8 mouse cellular contexts compared by ENCODE assay signal in genomic region chr11:101562391-101562790, GRCm38 (mm10). TPM values are rescaled to one million over a fixed set of nuclear protein-coding genes. Genes with fewer than 3 reads are reported as not detected.
A peak's percentile ranks its signal among the peaks of the same experiment; 100 is the strongest.
DNase-seq lines count a peak whose midpoint lies in the region; ATAC-seq lines count a peak whose summit lies in the region.

No protein-coding gene starts in this region.

- H3K36me3 ChIP-seq in hindbrain, embryonic 11.5 days (ENCODE audit: control insufficient read depth, insufficient read depth, low read length) = peaks cover 15% of the 10 kb centered on the region
- peaks cover 39% of the 10 kb centered on the region for H3K36me3 ChIP-seq in hindbrain, embryonic 16.5 days (ENCODE audit: control insufficient read depth, insufficient read depth, low read length)

- no peaks in the 10 kb centered on the region for H3K27me3 ChIP-seq in hindbrain, embryonic 11.5 days (ENCODE audit: control insufficient read depth, insufficient read depth, low read length)
- no peaks in the 10 kb centered on the region for H3K27me3 ChIP-seq in hindbrain, embryonic 16.5 days (replicated peaks; ENCODE audit: control insufficient read depth, insufficient read depth, low read length)

- no peak overlapping the region for H3K9ac ChIP-seq in hindbrain, embryonic 11.5 days (ENCODE audit: low read depth, low read length)
- H3K9ac ChIP-seq in hindbrain, embryonic 16.5 days (ENCODE audit: low read depth, low read length) = no peak overlapping the region

- no peaks in the 10 kb centered on the region for H3K4me1 ChIP-seq in hindbrain, embryonic 11.5 days (replicated peaks; ENCODE audit: control insufficient read depth, insufficient read depth, low read length)
- no peaks in the 10 kb centered on the region for H3K4me1 ChIP-seq in hindbrain, embryonic 16.5 days (ENCODE audit: control insufficient read depth, insufficient read depth, low read depth, low read length)

- H3K27ac ChIP-seq in hindbrain, embryonic 11.5 days (ENCODE audit: low read depth, low read length) = no peak overlapping the region
- H3K27ac ChIP-seq in hindbrain, embryonic 16.5 days (ENCODE audit: low read depth, low read length) = no peak overlapping the region

- ATAC-seq in hindbrain, embryonic 11.5 days (ENCODE audit: low FRiP score) = no peak
- ATAC-seq in hindbrain, embryonic 16.5 days = no peak
- ATAC-seq in CD4-positive, CD25-positive, alpha-beta regulatory T cell, adult 4 months = peak; percentile 85
- peak; percentile 80 for ATAC-seq in erythroid progenitor cell, adult 5-6 weeks (replicated peaks; ENCODE audit: low FRiP score, poor library complexity, severe bottlenecking)

- WGBS in hindbrain, embryonic 11.5 days = 43% methylated on average over 5 of the region's 5 CpGs
- whole genome bisulfite sequencing in hindbrain, embryonic 16.5 days = 40% methylated on average over 5 of the region's 5 CpGs

- DNase-seq in hindbrain, embryonic 11.5 days (ENCODE audit: low spot score) = peak; percentile 75
- DNase-seq in adrenal gland, postnatal 10 days = peak; percentile 48
- DNase-seq in left cerebral cortex, postnatal 14 days (ENCODE audit: low spot score in 2 of 2) = peak; percentile 48 to 68
- DNase-seq in natural killer cell, adult 2 months (ENCODE audit: low spot score in 2 of 2) = peak; percentile 63 to 73
- DNase-seq in thymus, postnatal 4 days = peak; percentile 69

- no peaks in the 10 kb centered on the region for H3K9me3 ChIP-seq in hindbrain, embryonic 11.5 days (ENCODE audit: control insufficient read depth, low read length)
- H3K9me3 ChIP-seq in hindbrain, embryonic 16.5 days (ENCODE audit: control insufficient read depth, low read length) = no peaks in the 10 kb centered on the region

- intact Hi-C loops in left cerebral cortex, postnatal 14 days (cut with DNase I) = no loop called here

- no peak overlapping the region for H3K4me2 ChIP-seq in hindbrain, embryonic 11.5 days (replicated peaks; ENCODE audit: low read depth, low read length)
- H3K4me2 ChIP-seq in hindbrain, embryonic 16.5 days (ENCODE audit: low read length) = no peak overlapping the region

- H3K4me3 ChIP-seq in hindbrain, embryonic 11.5 days (ENCODE audit: low read depth, low read length) = no peak overlapping the region
- H3K4me3 ChIP-seq in hindbrain, embryonic 16.5 days (ENCODE audit: low read length) = no peak overlapping the region

RNA-seq across cellular contexts. Expression of gene Nbr1, which starts 10.4 kb away (rescaled TPM):
- 83.0 and 93.1 TPM in 2 replicates for polyA plus RNA-seq in hindbrain, embryonic 11.5 days (2014; fragmentation: Nextera tagmentation; extraction: Ambion mirVana)
- 80.5 and 93.2 TPM in 2 replicates for polyA plus RNA-seq in hindbrain, embryonic 16.5 days (2015; fragmentation: Nextera tagmentation; extraction: Ambion mirVana)
- polyA plus RNA-seq in CD4-positive, CD25-positive, alpha-beta regulatory T cell, adult 4 months (2017; shearing (Covaris generic)) = 10 to 100 TPM; 70.0 to 88.4 TPM
- 100 to 1,000 TPM; 134 to 137 TPM for total RNA-seq in adrenal gland, postnatal 10 days (2021)
- 108 and 112 TPM in 2 replicates for total RNA-seq in erythroid progenitor cell, adult 5-6 weeks (2015; ENCODE audit: low replicate concordance)
- total RNA-seq in erythroid progenitor cell, adult 5-6 weeks (2017; ENCODE audit: low replicate concordance) = 82.8 and 107 TPM in 2 replicates
- total RNA-seq in left cerebral cortex, postnatal 14 days (2021) = 100 to 1,000 TPM; 115 to 116 TPM

RNA-seq across cellular contexts. Expression of gene Brca1, which starts 10.6 kb away (rescaled TPM):
- polyA plus RNA-seq in hindbrain, embryonic 11.5 days (2014; fragmentation: Nextera tagmentation; extraction: Ambion mirVana) = 19.7 and 20.2 TPM in 2 replicates
- 2.0 and 3.0 TPM in 2 replicates for polyA plus RNA-seq in hindbrain, embryonic 16.5 days (2015; fragmentation: Nextera tagmentation; extraction: Ambion mirVana)
- polyA plus RNA-seq in CD4-positive, CD25-positive, alpha-beta regulatory T cell, adult 4 months (2017; shearing (Covaris generic)) = 1 to 10 TPM; 3.5 to 4.1 TPM
- 1 to 10 TPM; 8.1 to 8.3 TPM for total RNA-seq in adrenal gland, postnatal 10 days (2021)
- total RNA-seq in erythroid progenitor cell, adult 5-6 weeks (2015; ENCODE audit: low replicate concordance) = 85.1 and 137 TPM in 2 replicates
- 153 and 177 TPM in 2 replicates for total RNA-seq in erythroid progenitor cell, adult 5-6 weeks (2017; ENCODE audit: low replicate concordance)
- total RNA-seq in left cerebral cortex, postnatal 14 days (2021) = 1 to 10 TPM; 1.4 to 2.0 TPM

RNA-seq across cellular contexts. Expression of gene Tmem106a, which starts 19.7 kb away (rescaled TPM):
- 3.4 and 3.5 TPM in 2 replicates for polyA plus RNA-seq in hindbrain, embryonic 11.5 days (2014; fragmentation: Nextera tagmentation; extraction: Ambion mirVana)
- 4.4 and 4.9 TPM in 2 replicates for polyA plus RNA-seq in hindbrain, embryonic 16.5 days (2015; fragmentation: Nextera tagmentation; extraction: Ambion mirVana)
- 10 to 100 TPM; 10.8 to 15.2 TPM for polyA plus RNA-seq in CD4-positive, CD25-positive, alpha-beta regulatory T cell, adult 4 months (2017; shearing (Covaris generic))
- 10 to 100 TPM; 11.2 to 12.0 TPM for total RNA-seq in adrenal gland, postnatal 10 days (2021)
- 13.7 and 22.2 TPM in 2 replicates for total RNA-seq in erythroid progenitor cell, adult 5-6 weeks (2015; ENCODE audit: low replicate concordance)
- 2.6 and 3.0 TPM in 2 replicates for total RNA-seq in erythroid progenitor cell, adult 5-6 weeks (2017; ENCODE audit: low replicate concordance)
- 1 to 10 TPM; 1.3 to 2.0 TPM for total RNA-seq in left cerebral cortex, postnatal 14 days (2021)

RNA-seq across cellular contexts. Expression of gene Gm11634, which starts 36.7 kb away (rescaled TPM):
- polyA plus RNA-seq in hindbrain, embryonic 11.5 days (2014; fragmentation: Nextera tagmentation; extraction: Ambion mirVana) = not detected in 2 replicates
- polyA plus RNA-seq in hindbrain, embryonic 16.5 days (2015; fragmentation: Nextera tagmentation; extraction: Ambion mirVana) = not detected in 2 replicates
- not detected for polyA plus RNA-seq in CD4-positive, CD25-positive, alpha-beta regulatory T cell, adult 4 months (2017; shearing (Covaris generic))
- not detected for total RNA-seq in adrenal gland, postnatal 10 days (2021)
- not detected in 2 replicates for total RNA-seq in erythroid progenitor cell, adult 5-6 weeks (2015; ENCODE audit: low replicate concordance)
- total RNA-seq in erythroid progenitor cell, adult 5-6 weeks (2017; ENCODE audit: low replicate concordance) = not detected in 2 replicates
- total RNA-seq in left cerebral cortex, postnatal 14 days (2021) = not detected

Comparison
In these comparisons a context has a peak if more than half of its experiments do, and no peak if none do; other contexts are left out.
1. ATAC-seq: peak in CD4-positive, CD25-positive, alpha-beta regulatory T cell, adult 4 months (single experiment) and erythroid progenitor cell, adult 5-6 weeks (single experiment); none in hindbrain, embryonic 11.5 days (single experiment) and hindbrain, embryonic 16.5 days (single experiment).
2. RNA of gene Brca1, which starts 10.6 kb away (total RNA-seq): 85.1 to 177 TPM in erythroid progenitor cell, adult 5-6 weeks; 8.1 to 8.3 TPM in adrenal gland, postnatal 10 days and 1.4 to 2.0 TPM in left cerebral cortex, postnatal 14 days; every median in the first group is over 4 times any median in the second.
3. Peak in every context shown above with its lines, with median percentiles within 50 percentile points of each other: DNase-seq.